Mouse (Mus musculus): ENCODE measurements around the gene Adap1. TPM values are rescaled to one million over a fixed set of nuclear protein-coding genes. Genes with fewer than 3 reads are reported as not detected.

Gene Adap1
- polyA plus RNA-seq (2015; fragmentation: Nextera tagmentation; extraction: Ambion mirVana) = 5.8 and 6.2 TPM in 2 replicates

- peak within 1 kb of the TSS; percentile 62 for H3K4me3 ChIP-seq
- no peaks in the 10 kb centered on the region for H3K9me3 ChIP-seq
- whole genome bisulfite sequencing = 2% methylated on average over 59 of the region's 61 CpGs
- peak within 1 kb of the TSS; percentile 54 for H3K9ac ChIP-seq
- no peaks in the 10 kb centered on the region for H3K36me3 ChIP-seq
- peak within 1 kb of the TSS; percentile 99 for H3K4me2 ChIP-seq
- H3K4me1 ChIP-seq = peaks cover 24% of the 10 kb centered on the region
- H3K27ac ChIP-seq = no peak within 1 kb of the TSS; the same call in 1 of the 2 replicates
- ATAC-seq (ENCODE audit: borderline replicate concordance, extremely low read depth, low FRiP score, low TSS enrichment) = peak; percentile 74
- peaks cover 33% of the 10 kb centered on the region for H3K27me3 ChIP-seq
Measured at GRCm38 (mm10) chr5:139325395-139325966, at the start of gene Adap1. Adap1 (minus strand) TSS chr5:139325622.

- H3K4me1 ChIP-seq = peaks cover 66% of the 10 kb centered on the region
- WGBS = 84% methylated on average over 2 of the region's 2 CpGs
- no peaks in the 10 kb centered on the region for H3K27me3 ChIP-seq
- no peak overlapping the region for H3K27ac ChIP-seq
- no peaks in the 10 kb centered on the region for H3K36me3 ChIP-seq
- no peak overlapping the region for H3K4me3 ChIP-seq
- no peak overlapping the region for H3K9ac ChIP-seq
- ATAC-seq (ENCODE audit: borderline replicate concordance, extremely low read depth, low FRiP score, low TSS enrichment) = no peak
- H3K4me2 ChIP-seq = no peak overlapping the region
- no peaks in the 10 kb centered on the region for H3K9me3 ChIP-seq
Measured at GRCm38 (mm10) chr5:139374841-139375240, 49.4 kb upstream of the Adap1 start.

GRCm38 (mm10) chr5:139373889-139374444, 48.5 kb upstream of the Adap1 start:
- Histone ChIP-seq H3K9ac (no peak overlapping the region), H3K27ac (no peak overlapping the region), H3K4me3 (no peak overlapping the region), H3K36me3 (no peaks in the 10 kb centered on the region), H3K27me3 (no peaks in the 10 kb centered on the region), H3K4me1 (peaks cover 57% of the 10 kb centered on the region), H3K4me2 (no peak overlapping the region), H3K9me3 (no peaks in the 10 kb centered on the region)
- 69% methylated on average over 6 of the region's 6 CpGs for WGBS
- ATAC-seq (ENCODE audit: borderline replicate concordance, extremely low read depth, low FRiP score, low TSS enrichment) = no peak

GRCm38 (mm10) chr5:139373126-139373525, 47.7 kb upstream of the Adap1 start:
- H3K36me3 ChIP-seq = no peaks in the 10 kb centered on the region
- H3K4me1 ChIP-seq = peaks cover 49% of the 10 kb centered on the region
- no peaks in the 10 kb centered on the region for H3K9me3 ChIP-seq
- no peak overlapping the region for H3K27ac ChIP-seq
- no peak overlapping the region for H3K9ac ChIP-seq
- WGBS = 78% methylated on average over 3 of the region's 3 CpGs
- no peaks in the 10 kb centered on the region for H3K27me3 ChIP-seq
- no peak overlapping the region for H3K4me3 ChIP-seq
- no peak overlapping the region for H3K4me2 ChIP-seq
- ATAC-seq (ENCODE audit: borderline replicate concordance, extremely low read depth, low FRiP score, low TSS enrichment) = no peak

- Histone ChIP-seq H3K4me3 (peak overlapping the region; percentile 65), H3K4me1 (peaks cover 36% of the 10 kb centered on the region), H3K27me3 (no peaks in the 10 kb centered on the region), H3K27ac (peak overlapping the region; percentile 82), H3K9me3 (no peaks in the 10 kb centered on the region), H3K9ac (peak overlapping the region; percentile 92), H3K36me3 (no peaks in the 10 kb centered on the region), H3K4me2 (peak overlapping the region; percentile 83)
- ATAC-seq (ENCODE audit: borderline replicate concordance, extremely low read depth, low FRiP score, low TSS enrichment) = peak; percentile 95
- under 1% methylated on average over 38 of the region's 39 CpGs for WGBS
Measured at GRCm38 (mm10) chr5:139371631-139372401, 46.4 kb upstream of the Adap1 start.

GRCm38 (mm10) chr5:139371118-139371517, 45.7 kb upstream of the Adap1 start:
- no peak for ATAC-seq (ENCODE audit: borderline replicate concordance, extremely low read depth, low FRiP score, low TSS enrichment)
- Histone ChIP-seq H3K27me3 (no peaks in the 10 kb centered on the region), H3K27ac (no peak overlapping the region), H3K36me3 (no peaks in the 10 kb centered on the region), H3K9ac (peak overlapping the region; percentile 92), H3K4me3 (peak overlapping the region; percentile 65), H3K4me2 (peak overlapping the region; percentile 83), H3K4me1 (peaks cover 37% of the 10 kb centered on the region), H3K9me3 (no peaks in the 10 kb centered on the region)
- WGBS = 58% methylated on average over 5 of the region's 5 CpGs

- Histone ChIP-seq H3K9ac (no peak overlapping the region), H3K4me2 (no peak overlapping the region; the same call in 1 of the 2 replicates), H3K9me3 (no peaks in the 10 kb centered on the region), H3K4me3 (no peak overlapping the region), H3K27me3 (no peaks in the 10 kb centered on the region), H3K4me1 (peaks cover 41% of the 10 kb centered on the region), H3K36me3 (no peaks in the 10 kb centered on the region), H3K27ac (no peak overlapping the region)
- ATAC-seq (ENCODE audit: borderline replicate concordance, extremely low read depth, low FRiP score, low TSS enrichment) = no peak
- WGBS = 78% methylated on average over 6 of the region's 6 CpGs
Measured at GRCm38 (mm10) chr5:139370336-139370735, 44.9 kb upstream of the Adap1 start.

GRCm38 (mm10) chr5:139368638-139369320, 43.4 kb upstream of the Adap1 start:
- 81% methylated on average over 11 of the region's 11 CpGs for WGBS
- no peaks in the 10 kb centered on the region for H3K27me3 ChIP-seq
- H3K9me3 ChIP-seq = no peaks in the 10 kb centered on the region
- H3K27ac ChIP-seq = no peak overlapping the region
- no peak for ATAC-seq (ENCODE audit: borderline replicate concordance, extremely low read depth, low FRiP score, low TSS enrichment)
- no peak overlapping the region for H3K4me2 ChIP-seq
- peaks cover 46% of the 10 kb centered on the region for H3K4me1 ChIP-seq
- no peak overlapping the region for H3K9ac ChIP-seq
- no peaks in the 10 kb centered on the region for H3K36me3 ChIP-seq
- no peak overlapping the region for H3K4me3 ChIP-seq

- H3K9ac ChIP-seq = no peak overlapping the region
- H3K27ac ChIP-seq = no peak overlapping the region
- no peaks in the 10 kb centered on the region for H3K9me3 ChIP-seq
- 84% methylated on average over 4 of the region's 4 CpGs for WGBS
- H3K27me3 ChIP-seq = no peaks in the 10 kb centered on the region
- H3K4me2 ChIP-seq = no peak overlapping the region
- peaks cover under 1% of the 10 kb centered on the region; the same call in 1 of the 2 replicates for H3K36me3 ChIP-seq
- peaks cover 43% of the 10 kb centered on the region for H3K4me1 ChIP-seq
- H3K4me3 ChIP-seq = no peak overlapping the region
- ATAC-seq (ENCODE audit: borderline replicate concordance, extremely low read depth, low FRiP score, low TSS enrichment) = no peak
Measured at GRCm38 (mm10) chr5:139367884-139368458, 42.5 kb upstream of the Adap1 start.

GRCm38 (mm10) chr5:139366484-139366883, 41.1 kb upstream of the Adap1 start:
- Histone ChIP-seq H3K4me2 (no peak overlapping the region), H3K9ac (no peak overlapping the region), H3K27me3 (no peaks in the 10 kb centered on the region), H3K9me3 (no peaks in the 10 kb centered on the region), H3K27ac (0 out of 2 replicates have a peak overlapping the region, but pooled peaks have one; percentile 33), H3K4me1 (peaks cover 32% of the 10 kb centered on the region), H3K36me3 (peaks cover 4% of the 10 kb centered on the region; the same call in 1 of the 2 replicates), H3K4me3 (no peak overlapping the region)
- 66% methylated on average over 11 of the region's 11 CpGs for WGBS
- ATAC-seq (ENCODE audit: borderline replicate concordance, extremely low read depth, low FRiP score, low TSS enrichment) = no peak

GRCm38 (mm10) chr5:139365827-139366226, 40.4 kb upstream of the Adap1 start:
- H3K4me1 ChIP-seq = peaks cover 25% of the 10 kb centered on the region
- WGBS = 59% methylated on average over 1 of the region's 1 CpGs

More at GRCm38 (mm10) chr5:139365827-139366226, 40.4 kb upstream of the Adap1 start:
- Histone ChIP-seq H3K4me3 (no peak overlapping the region), H3K9me3 (no peaks in the 10 kb centered on the region), H3K4me2 (no peak overlapping the region), H3K9ac (no peak overlapping the region), H3K36me3 (peaks cover 4% of the 10 kb centered on the region; the same call in 1 of the 2 replicates), H3K27ac (no peak overlapping the region), H3K27me3 (no peaks in the 10 kb centered on the region)
- ATAC-seq (ENCODE audit: borderline replicate concordance, extremely low read depth, low FRiP score, low TSS enrichment) = no peak

Data from lung, embryonic 15.5 days (tissue).